Mouse (Mus musculus) cerebellum, adult 9-10 months (tissue): ENCODE measurements at regions not wholly inside any gene's neighbourhood (a gene's known extent, or its start where the extent isn't known, plus 50 kb on each side); places are given as distances from the start of the nearest gene placed in this dataset.

Experiments used
- DNase-seq: peaks from one replicate; pipeline ENCODE4 v3.0.0; 2022

- no peak for DNase-seq
These were observed 193.5 kb downstream of the Lmo4 start for GRCm38 (mm10) chr3:144011456-144012025.

DNA sequence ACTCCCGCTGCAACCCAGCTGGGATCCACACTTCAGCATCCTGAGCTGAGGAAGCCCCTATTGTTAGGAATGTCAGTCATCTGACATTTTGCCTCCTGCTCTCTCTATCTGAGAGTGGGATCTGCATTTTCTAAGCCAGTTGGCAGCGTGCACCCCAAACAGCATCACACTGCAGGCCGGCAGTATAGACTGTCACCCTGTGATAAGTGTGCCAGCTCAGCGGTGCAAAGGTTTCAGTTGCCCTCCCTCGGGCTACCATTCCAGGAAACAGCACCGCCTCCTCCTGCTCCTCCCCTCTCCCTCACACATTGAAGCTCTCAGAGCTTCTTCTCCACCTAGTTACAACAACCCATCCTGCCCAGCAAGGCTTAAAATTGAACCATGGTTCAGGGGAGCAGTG, 194.5 kb downstream of the Lmo4 start:
- DNase-seq, result no peak

- no peak for DNase-seq
These were observed 197.9 kb downstream of the Lmo4 start for GRCm38 (mm10) chr3:144007111-144007619.

DNA sequence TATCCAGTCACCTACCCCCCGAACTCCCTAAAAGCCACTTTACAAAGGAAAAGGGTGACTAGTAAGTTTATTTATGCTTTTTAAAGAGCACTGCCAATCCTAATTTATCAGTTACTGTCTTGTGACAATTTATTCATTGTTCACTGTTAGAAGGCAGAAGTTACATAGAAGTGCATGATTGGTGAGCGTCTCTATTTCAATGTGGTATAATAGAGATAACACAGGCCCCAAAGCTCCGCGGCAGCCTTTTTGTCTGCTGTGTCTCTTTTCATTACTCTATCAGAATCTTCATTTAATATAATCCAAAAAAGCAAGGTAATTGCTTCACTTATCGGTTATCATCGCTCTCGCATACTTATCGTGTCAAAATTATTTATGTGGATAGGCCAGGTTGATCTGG, 207.1 kb downstream of the Lmo4 start:
- DNase-seq, result no peak

DNA sequence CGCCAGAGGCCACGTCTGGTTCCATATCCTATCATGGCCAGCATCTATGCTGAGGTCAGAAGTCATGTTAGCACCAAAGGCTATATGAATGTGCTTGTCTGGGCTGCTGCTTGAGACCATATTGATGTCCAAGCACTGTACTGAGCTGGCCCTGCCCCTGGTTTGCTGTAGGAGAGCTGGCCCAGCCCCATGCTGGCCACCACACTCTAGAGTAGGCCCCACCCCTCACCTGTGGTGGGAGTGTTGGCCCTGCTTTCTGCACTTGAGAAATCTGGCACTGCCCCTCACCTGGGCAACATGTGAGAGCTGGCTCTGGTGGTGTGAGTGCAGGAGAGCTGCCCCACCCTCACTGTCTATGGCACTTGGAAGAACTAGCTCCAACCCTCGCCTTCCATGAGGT, 210.0 kb downstream of the Lmo4 start:
- DNase-seq, result no peak

DNA sequence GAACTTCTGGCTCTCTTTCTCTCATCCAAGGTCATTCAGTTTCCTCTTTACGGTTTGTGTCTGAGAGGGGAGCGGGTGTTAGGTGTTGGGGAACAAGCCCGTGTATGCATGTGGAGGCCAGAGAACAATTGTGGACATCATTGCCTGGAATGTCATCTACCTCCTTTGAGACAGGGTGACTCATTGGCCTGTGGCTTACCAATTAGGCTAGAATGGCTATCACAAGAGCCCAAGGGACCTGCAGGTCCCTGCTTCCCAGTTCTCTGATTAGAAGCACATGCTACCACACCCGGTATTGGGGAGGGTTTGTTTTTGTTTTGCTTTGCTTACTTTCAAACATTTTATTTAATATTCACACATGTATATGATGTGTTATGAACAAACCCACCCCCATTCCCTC, 216.0 kb downstream of the Lmo4 start:
- no peak for DNase-seq

GRCm38 (mm10) chr3:143988037-143988436, 217.0 kb downstream of the Lmo4 start:
- DNase-seq, result no peak

GRCm38 (mm10) chr3:143986798-143987197, 218.2 kb downstream of the Lmo4 start:
- no peak for DNase-seq

DNA sequence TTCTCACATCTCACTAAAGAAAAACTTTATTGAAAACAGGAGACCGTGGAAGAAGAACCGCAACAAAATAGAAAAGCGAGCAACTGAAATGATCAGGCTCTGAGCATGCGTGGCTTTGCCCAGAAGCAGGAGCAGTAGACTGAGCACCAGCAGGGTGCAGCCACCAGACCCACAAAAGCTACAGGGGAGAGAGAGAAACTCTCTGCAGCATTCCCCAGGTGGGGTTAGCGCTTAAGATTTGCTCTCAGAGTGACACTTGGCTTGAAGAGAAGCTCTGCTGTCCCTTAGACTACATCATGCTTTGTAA, 218.9 kb downstream of the Lmo4 start:
- no peak for DNase-seq

DNA sequence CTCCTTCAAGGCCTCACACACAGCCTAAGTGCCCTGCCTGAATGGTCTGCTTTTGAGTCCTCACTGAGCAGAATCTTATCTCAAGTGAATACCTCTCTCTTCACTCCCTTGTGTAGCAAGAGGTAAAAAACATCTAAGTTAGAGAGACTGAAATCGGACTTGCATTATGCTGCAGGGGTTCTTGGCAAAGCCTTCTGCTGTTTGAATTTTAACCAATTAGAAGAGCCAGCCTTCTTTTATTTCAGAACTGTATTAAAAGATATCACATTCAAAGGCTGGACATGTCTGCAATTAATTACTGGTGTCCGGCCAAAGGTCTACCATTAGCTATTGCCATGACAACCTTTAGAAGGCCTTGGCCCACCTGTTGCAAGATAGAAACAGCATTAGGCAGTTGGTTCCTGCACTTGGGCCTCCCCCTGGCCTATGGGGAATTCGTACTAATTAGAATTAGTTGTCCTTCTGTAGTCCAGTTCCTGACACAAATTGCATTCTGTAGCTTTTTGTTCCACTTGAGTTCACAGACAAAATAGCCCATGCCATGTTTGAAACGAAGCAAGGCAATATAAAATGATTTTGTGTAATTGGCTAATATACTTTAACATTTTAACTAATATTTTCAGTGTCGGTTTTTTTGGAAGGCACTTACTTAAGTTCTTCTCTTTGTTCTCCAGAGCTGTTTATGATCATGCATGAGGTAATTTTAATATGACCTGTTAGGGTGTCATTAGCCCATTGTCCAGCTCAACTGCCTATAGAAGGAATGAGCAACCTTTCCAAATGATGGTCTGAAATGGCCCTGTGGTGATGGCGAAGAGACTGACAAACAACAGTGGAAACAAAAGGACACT, 219.4 kb downstream of the Lmo4 start:
- no peak for DNase-seq

DNA sequence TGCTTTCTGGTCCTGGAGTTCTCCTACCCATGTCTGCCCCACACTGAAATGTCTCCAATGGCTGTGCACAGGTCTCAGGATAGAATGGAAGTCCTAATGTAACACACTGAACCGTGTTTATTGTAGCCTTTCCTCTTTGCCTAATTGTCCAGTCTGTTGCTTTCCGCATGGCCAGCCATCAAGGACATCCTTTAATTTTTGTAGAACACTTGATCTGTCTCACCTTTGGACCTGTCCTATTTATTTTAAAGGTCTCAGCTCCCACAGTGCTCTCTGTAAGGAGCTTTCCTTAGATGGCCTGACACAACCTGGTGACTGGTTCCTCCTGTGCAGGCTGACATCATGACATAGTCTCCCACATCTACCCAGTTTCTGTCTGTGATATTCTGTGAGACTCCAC, 226.3 kb downstream of the Lmo4 start:
- DNase-seq, result no peak

DNA sequence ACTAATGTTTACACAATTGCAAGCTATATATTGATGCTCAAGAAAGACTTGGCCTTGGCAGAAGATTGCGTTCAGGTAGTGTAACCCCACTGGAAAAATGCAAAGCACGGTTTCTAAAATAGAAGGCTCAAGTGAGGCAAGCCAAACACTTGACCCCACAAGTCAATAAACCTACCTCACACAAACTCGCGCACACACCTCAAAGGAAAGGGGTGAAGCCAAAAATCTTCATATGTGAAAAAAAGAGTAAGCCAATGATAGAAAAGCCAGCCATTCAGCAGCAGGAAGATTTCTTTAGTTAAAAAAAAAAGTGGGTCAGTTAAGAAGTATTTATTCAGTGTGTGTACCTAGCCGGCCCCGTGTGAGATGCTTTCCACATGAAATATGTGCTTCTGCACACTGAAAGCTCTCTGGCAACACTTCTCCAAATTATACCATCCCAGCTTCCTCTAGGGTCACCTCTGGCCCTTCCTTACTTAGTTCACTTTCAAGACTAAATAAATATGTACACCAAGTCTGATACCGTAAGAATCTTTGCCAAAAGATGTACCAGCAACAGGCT, 227.1 kb downstream of the Lmo4 start:
- DNase-seq, result no peak

DNA sequence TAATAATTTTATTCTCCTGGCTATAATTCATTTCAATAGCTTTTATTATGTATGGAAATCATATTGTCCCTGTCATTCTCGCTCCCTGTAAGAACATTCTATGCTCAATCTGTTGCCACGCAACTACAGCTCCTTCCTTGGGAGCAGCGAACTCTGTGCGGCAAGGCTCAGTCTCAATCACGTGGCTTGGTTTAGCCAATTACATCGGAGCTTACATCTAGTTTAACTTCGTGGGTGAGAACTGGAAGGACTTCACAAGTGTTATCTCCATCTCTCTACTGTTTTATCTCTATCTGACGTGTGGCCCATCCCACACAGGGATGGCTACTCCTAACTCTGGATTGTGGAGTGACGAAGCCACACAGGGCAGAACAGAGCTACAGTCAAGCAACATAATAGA, 231.4 kb downstream of the Lmo4 start:
- no peak for DNase-seq

- no peak for DNase-seq
These were observed 232.7 kb downstream of the Lmo4 start for GRCm38 (mm10) chr3:143972351-143972750.

- no peak for DNase-seq
These were observed 234.2 kb downstream of the Lmo4 start for GRCm38 (mm10) chr3:143970771-143971170.

- no peak for DNase-seq
These were observed 249.5 kb downstream of the Lmo4 start for GRCm38 (mm10) chr3:143955508-143955907.

GRCm38 (mm10) chr3:143954822-143955221, 250.2 kb downstream of the Lmo4 start:
- DNase-seq, result no peak

- no peak for DNase-seq
These were observed 252.7 kb downstream of the Lmo4 start for GRCm38 (mm10) chr3:143952289-143952688.

DNA sequence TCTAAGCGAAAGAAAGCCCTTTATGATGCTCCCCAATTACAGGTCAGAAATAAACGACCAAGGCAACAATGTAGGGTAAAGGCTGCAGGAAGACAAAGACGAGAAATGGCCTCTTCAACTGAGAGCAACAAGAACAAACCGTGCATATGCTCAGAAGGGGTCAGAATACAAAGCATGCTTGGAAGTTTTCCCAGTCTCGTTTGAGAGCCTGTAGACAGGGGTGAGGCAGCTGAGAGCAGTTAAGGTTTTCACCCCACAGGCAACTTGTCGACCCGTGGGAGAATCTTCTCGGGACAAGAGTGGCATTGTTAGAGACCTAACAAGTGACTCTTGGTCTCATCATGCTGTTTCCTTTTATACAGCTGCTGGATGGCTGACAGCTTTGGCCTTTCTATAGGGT, 255.4 kb downstream of the Lmo4 start:
- no peak for DNase-seq

- no peak for DNase-seq
These were observed 255.9 kb downstream of the Lmo4 start for GRCm38 (mm10) chr3:143949026-143949637.

GRCm38 (mm10) chr3:143947938-143948267, 257.1 kb downstream of the Lmo4 start:
- DNase-seq, result no peak

DNA sequence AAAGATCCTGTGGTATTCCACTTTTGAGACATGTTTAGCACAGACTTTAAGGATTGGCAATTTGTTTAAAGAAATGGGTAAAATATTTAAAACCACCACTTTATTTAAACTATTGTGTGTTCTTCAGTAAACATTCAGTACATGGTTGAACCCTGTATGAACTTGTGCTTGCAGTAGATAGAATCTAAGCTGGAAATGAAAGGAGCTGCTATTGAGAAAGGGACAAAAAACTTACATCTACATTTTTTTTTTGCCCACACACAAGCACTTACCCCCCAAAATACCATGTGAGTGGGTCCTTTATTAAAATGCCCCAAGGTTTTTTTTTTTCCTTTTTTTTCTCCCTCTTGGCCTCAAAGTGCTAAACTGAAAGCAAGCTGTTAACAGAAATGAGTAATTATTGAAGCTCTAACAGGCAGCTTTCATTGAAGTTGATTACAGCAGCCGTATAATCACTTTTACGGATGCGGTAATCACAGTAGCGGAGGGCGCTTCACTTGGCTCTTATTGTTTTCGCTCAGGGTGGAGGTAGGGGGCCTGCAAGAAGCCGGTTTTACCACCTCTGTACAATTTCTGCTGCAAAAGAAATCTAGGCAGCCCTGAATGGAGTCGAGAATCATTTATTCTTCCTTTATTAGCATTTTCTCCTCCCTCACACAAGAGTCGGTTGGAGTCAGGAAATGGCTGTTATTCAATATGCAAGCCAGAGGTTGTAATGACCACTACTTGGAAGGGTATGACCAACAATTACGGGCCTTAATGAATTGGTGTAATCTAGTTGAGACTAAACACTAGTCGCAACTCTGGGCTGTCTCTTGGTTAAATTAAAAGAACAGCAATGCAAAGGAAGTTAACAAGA, 257.7 kb downstream of the Lmo4 start:
- no peak for DNase-seq

DNA sequence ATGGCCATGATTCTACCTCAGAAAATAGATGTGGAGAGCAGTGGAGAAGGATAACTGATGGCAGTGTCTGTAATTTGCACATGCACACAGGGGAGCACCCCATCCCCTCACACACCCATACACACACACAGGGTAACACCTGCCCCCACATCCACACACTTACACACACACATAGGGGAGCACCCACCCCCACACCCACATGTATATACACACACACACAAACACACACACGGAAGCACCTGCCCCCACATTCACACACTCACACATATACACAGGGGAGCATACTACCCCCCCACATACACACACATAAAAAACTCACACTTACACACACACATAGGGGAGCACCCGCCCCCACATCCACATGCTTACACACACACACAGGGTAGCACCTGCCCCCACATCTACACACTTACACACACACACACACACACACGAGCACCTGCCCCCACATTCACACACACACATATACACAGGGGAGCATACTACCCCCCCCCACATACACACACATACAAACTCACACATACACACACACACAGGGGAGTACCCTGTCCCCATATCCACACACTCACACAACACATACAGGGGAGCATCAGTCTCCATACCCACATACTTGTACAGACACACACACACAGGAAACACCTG, 265.8 kb downstream of the Lmo4 start:
- DNase-seq, result no peak
